Mouse (Mus musculus) spleen, postnatal 14 days (tissue): ENCODE measurements around the gene Nifk.
A peak's percentile ranks its signal among the peaks of the same experiment; 100 is the strongest.

Experiments
- DNase-seq, 2 experiments: peaks; one replicate each; pipeline ENCODE4 v3.0.0; 2021 to 2022; ENCODE audit warnings: low spot score in 2 of 2

Nifk gene

GRCm38 (mm10) chr1:118321661-118322201, at the start of gene Nifk:
TSS of gene Nifk (plus strand) at chr1:118321839.
- peak; percentile 77 to 87 for DNase-seq

GRCm38 (mm10) chr1:118275139-118275538, 46.5 kb upstream of the Nifk start:
- DNase-seq: no peak

- DNase-seq: no peak
Measured at GRCm38 (mm10) chr1:118292291-118292690, 29.3 kb upstream of the Nifk start.

- DNase-seq: no peak
Measured at GRCm38 (mm10) chr1:118294192-118294591, 27.4 kb upstream of the Nifk start.

- DNase-seq: no peak
Measured at GRCm38 (mm10) chr1:118294826-118295225, 26.8 kb upstream of the Nifk start.

- no peak for DNase-seq
Measured at GRCm38 (mm10) chr1:118296673-118297072, 25.0 kb upstream of the Nifk start.

GRCm38 (mm10) chr1:118297719-118298118, 23.9 kb upstream of the Nifk start:
- no peak for DNase-seq

GRCm38 (mm10) chr1:118310780-118311621, 10.6 kb upstream of the Nifk start:
- peak; percentile 72 to 80 for DNase-seq

- DNase-seq: no peak
Measured at GRCm38 (mm10) chr1:118311622-118312326, 9.9 kb upstream of the Nifk start, which contains the start of gene Tsn. TSS of gene Tsn (minus strand) at chr1:118311739.

GRCm38 (mm10) chr1:118320696-118321095, 943 bp upstream of the Nifk start:
- DNase-seq: peak; percentile 13 to 45

- DNase-seq: no peak
Measured at GRCm38 (mm10) chr1:118334749-118335713, 13.4 kb downstream of the Nifk start.

- no peak for DNase-seq
Measured at GRCm38 (mm10) chr1:118335847-118336246, 14.2 kb downstream of the Nifk start.

GRCm38 (mm10) chr1:118337921-118338320, 16.3 kb downstream of the Nifk start:
- DNase-seq: no peak

GRCm38 (mm10) chr1:118343649-118344435, 22.2 kb downstream of the Nifk start:
- no peak for DNase-seq

GRCm38 (mm10) chr1:118349922-118350321, 28.3 kb downstream of the Nifk start:
- DNase-seq: no peak

- DNase-seq: no peak
Measured at GRCm38 (mm10) chr1:118359071-118359761, 37.6 kb downstream of the Nifk start.

- DNase-seq: peak in 1 of 2 experiments; percentile 5
Measured at GRCm38 (mm10) chr1:118367970-118368369, 46.3 kb downstream of the Nifk start.

GRCm38 (mm10) chr1:118368721-118369461, 47.3 kb downstream of the Nifk start:
- no peak for DNase-seq

- no peak for DNase-seq
Measured at GRCm38 (mm10) chr1:118377784-118378183, 56.1 kb downstream of the Nifk start.
